Mouse (Mus musculus) adrenal gland, adult 2 months (tissue): ENCODE results near the gene Zdhhc7. TPM values are rescaled to one million over a fixed set of nuclear protein-coding genes. Genes with fewer than 3 reads are reported as not detected.

Source experiments
- DNase-seq: peaks from one replicate; pipeline ENCODE4 v3.0.0; 2021
- polyA plus RNA-seq: library from polyadenylated mRNA; depleted of rRNA; stranded (reverse); fragments of >200 nt; gene quantifications from 2 replicates; pipeline ENCODE4 v1.2.3, GENCODE M21; 2012
- total RNA-seq, 2 experiments: library from RNA; stranded (reverse); gene quantifications; 2 replicates each; pipeline ENCODE4 v1.2.3; 2021

Zdhhc7 gene
- total and polyA plus RNA-seq, 3 experiments, result 41.2 to 124 (median 55.9) TPM

DNA sequence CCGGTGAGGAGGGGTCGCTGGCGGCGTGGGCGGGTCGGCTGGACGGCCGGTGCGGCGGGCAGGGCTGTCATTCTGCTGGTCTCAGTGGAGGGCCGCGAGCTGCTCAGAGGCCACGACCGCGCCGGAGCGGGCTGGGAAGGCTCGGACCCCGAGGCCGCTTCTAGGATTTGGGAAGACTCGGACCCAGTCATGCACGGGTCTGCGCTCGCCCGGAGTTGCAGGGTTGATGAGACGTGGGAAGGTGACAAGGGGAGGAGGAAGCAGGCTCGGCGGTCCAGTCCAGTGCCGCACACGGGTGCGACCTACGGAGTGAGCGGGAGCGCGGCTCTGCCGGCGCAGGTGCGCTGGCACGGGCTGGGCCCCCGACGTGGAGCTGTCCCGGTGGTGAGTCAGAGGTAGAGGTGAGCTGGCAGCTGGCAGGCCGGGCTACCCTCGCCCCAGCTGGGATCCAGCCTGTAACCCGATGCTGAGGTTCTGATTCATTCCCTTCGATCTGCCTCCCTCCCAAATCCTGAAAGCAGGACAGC, 13.1 kb upstream of the Zdhhc7 start:
- DNase-seq, result peak; percentile 85

GRCm38 (mm10) chr8:120113758-120114255, 12.5 kb upstream of the Zdhhc7 start, which contains the start of gene 6430548M08Rik:
6430548M08Rik (plus strand) TSS chr8:120114152.
- DNase-seq, result peak; percentile 100

DNA sequence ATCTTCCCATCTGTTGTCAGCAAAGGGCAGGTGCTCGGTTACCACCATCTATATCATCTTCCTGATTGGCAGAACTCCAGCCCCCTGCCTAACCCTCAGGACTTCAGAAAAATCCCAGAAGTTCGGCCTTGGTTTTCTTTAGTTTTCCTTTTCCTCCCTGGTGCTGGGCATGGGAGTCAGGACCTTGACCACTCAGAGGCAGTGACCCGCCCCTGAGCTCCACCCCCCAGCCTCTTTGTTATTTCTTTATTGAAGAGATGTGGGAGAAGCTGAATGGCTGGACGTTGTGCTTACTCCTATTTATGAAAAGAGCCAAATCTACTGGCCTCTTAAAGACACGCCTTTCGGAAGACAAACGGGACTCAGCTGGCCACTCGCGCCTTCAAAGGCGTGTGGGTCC, 12.0 kb upstream of the Zdhhc7 start:
- peak; percentile 82 for DNase-seq

GRCm38 (mm10) chr8:120112535-120112934, 11.3 kb upstream of the Zdhhc7 start:
- DNase-seq, result peak; percentile 27

DNA sequence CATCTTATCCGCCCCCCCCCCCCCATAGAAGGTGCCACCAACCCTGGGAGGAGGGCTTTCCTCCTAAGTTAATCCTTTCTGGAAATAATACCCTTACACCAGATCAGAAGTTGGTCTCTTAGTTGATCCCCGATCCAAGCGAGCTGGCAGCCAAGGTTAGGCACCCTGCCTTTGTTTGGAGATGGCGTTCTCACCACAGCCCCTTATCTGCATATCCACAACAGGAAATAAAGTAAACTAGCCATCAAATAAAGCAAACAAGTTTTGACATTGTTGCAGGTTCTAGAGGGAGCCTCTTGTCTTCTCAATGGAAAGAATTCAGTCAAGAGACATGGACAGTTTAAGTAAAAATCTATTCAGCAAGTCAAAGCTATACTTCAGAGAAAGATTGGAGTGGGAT, 10.1 kb upstream of the Zdhhc7 start:
- DNase-seq, result no peak

DNA sequence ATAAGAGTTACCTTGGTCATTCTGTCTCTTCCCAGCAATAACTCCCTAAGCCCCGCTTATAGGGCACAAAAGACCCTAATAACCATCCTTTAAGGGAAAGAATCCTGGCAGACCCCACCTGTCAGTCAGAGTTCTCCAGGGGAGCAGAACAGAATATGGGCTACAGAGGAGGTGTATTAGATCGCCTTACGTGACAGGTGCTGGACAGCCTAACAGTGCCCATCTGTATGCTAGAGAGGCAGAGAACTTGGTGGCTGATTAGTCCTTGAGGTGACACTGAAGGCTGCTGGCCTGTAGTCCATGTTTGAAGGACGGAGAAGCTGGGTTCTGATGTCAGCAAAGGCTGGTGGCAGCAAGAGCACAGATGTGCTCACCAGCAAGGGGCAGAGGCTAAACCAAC, 9.7 kb upstream of the Zdhhc7 start:
- DNase-seq, result no peak

DNA sequence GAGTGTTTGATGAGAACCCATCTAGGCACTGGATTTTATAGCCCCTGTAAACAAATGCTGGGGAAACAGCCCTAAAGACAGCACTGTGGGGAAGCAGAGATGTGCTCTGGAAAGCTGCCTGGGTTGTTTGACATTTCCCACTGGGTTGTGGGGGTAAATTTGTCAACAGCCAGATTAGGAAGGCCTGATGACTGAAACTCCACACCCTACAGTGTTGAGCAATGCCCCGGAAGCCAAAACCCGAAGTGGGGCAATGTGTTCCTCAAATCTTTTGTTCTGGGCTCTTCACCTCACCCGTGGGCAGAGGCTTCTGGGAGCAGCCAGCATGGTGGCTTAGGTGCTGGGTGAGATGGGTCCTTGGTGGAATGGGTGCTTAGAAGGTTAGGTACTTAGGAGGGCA, 7.9 kb upstream of the Zdhhc7 start:
- DNase-seq, result peak; percentile 58

- peak; percentile 94 for DNase-seq
Observed at GRCm38 (mm10) chr8:120104721-120105272, 3.5 kb upstream of the Zdhhc7 start.

DNA sequence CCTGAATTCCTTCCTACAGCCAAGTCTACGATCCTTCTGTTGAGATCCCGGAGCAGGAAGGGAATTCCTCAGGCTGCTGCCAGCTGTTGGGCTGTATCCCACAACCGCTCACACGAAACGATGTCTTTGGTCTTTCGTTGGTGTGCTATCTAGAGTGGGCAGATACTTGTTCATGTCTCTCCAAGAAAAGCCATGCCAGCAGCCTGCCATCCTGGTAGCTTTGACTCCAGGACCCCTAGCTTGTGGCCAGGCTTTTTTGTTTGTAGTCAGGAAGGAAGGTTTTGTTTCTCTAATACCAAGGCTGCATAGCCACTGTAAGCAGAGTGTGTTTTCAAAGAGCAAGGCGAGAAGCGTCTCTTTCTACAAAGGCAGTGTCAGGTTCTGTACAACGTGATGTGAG, 2.6 kb upstream of the Zdhhc7 start:
- DNase-seq, result no peak

- DNase-seq, result no peak
Observed at GRCm38 (mm10) chr8:120100388-120101067, 754 bp downstream of the Zdhhc7 start.

- peak; percentile 57 for DNase-seq
Observed at GRCm38 (mm10) chr8:120096486-120096885, 4.8 kb downstream of the Zdhhc7 start.

DNA sequence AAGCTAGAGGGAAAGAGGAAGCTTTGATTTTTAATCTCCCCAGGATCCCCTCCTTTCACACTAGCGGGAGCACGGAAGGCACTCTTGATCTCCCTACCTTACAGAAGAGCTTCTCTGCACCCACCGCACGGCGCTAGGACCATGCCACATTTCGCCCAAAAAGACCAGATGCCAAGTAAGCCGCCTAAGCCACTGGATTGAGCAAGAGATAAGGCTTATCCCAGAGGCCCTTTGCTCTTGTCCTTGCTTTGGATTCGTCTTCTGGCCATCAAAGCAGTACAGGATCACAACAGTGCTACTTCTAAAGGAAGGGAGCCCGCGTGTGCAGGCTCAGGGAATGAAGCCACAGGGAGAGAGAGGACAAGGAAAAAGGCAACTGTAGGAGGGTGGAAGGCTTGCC, 6.5 kb downstream of the Zdhhc7 start:
- no peak for DNase-seq

- no peak for DNase-seq
Observed at GRCm38 (mm10) chr8:120093103-120093502, 8.2 kb downstream of the Zdhhc7 start.

DNA sequence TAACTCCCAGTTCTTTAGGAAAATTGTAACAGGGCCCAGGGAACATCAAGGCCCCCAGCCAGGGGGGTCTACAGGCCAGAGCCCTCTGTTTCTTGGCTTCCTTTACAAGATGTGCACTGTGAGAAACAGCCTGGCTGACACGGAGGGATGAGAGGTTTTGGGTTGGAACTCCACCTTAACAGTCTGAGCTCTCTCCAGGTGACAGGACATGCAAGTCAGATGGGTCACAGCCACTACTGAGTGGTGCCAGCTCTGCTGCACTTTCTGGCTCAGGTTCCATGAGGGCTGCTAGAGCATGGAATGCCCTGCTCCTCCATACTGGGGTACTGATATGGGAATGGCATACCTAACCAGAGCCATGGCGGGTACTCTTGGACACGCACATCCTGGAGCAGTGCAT, 10.2 kb downstream of the Zdhhc7 start:
- no peak for DNase-seq

GRCm38 (mm10) chr8:120089511-120089910, 11.8 kb downstream of the Zdhhc7 start:
- DNase-seq, result no peak

DNA sequence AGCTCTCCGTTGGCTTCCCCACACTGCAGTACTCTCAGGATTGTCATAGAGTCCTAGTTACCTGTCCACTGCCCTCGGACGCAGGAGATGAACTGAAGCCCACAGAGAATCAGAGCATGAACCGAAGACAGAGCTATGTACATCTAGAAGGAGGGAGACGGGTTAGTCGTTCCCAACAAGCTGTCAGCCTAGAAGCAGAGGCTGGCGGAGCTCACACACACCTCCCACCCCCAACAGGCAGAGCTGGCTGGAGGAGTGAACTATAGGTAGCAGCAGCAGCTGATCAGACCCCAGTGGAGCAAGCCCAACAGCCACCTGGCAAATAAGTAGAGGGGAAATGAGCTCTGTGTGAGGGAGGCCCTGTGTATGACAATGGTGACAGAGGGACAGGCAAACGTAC, 16.5 kb downstream of the Zdhhc7 start:
- no peak for DNase-seq

GRCm38 (mm10) chr8:120083261-120083660, 18.0 kb downstream of the Zdhhc7 start:
- DNase-seq, result no peak

DNA sequence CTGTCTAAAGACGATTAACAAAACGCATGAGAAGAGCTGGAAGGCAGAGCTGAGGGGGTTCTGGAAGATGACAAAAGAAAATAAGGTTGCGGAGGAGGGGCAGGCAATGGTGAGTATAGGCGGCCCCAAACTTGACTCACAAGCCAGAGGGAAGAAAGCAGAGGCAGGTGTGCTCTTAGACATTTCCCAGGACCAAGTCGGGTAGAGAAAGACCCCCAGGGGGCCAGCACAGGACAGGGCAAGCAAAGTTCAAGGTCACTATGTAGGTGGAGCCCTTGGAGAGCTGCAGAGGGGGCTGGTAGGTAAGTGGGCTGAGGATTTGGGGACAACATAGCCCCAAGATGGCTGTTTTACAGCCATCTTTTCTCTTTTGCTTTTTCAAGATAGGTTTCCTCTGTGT, 21.9 kb downstream of the Zdhhc7 start:
- DNase-seq, result no peak

DNA sequence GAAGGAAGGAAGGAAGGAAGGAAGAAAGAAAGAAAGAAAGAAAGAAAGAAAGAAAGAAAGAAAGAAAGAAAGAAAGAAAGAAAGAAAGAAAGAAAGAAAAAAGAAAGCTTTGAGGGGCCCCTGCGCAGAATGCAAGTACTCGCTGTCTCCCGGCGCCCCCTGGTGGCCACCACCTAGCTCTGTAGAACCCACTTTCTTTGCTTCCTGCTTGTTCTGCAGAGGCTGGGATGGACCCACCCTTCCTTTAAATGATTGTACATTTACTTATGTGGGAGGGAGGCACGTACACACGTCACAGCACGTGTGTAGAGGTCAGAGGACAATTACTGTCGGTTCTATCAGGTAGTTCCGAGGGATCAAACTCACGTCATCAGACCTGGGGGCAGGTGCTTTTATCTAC, 23.2 kb downstream of the Zdhhc7 start:
- peak; percentile 78 for DNase-seq

- DNase-seq, result no peak
Observed at GRCm38 (mm10) chr8:120075347-120075746, 25.9 kb downstream of the Zdhhc7 start.

DNA sequence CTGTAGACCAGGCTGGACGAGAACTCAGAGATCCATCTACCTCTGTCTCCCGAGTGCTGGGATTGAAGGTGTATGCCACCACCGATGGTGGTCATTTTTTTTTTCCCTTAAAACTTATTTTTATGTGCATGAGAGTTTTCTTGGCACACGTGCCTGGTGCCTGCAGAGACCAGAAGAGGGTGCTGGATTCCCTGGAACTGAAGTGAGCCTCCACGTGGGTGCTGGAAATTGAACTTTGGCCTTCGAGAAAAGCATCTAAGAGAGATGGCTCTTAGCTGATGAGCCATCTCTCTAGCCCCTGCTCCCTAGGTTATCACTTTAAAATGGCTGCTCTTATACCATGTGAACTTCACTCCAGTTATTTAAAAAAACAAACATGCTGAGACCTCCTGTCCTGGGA, 26.8 kb downstream of the Zdhhc7 start:
- no peak for DNase-seq

GRCm38 (mm10) chr8:120072827-120073226, 28.5 kb downstream of the Zdhhc7 start:
- peak; percentile 47 for DNase-seq

- DNase-seq, result peak; percentile 86
Observed at GRCm38 (mm10) chr8:120072259-120072658, 29.0 kb downstream of the Zdhhc7 start.

- peak; percentile 85 for DNase-seq
Observed at GRCm38 (mm10) chr8:120071684-120072083, 29.6 kb downstream of the Zdhhc7 start.
